Mouse (Mus musculus): Measurements from ENCODE around the gene Ggps1. TPM values are rescaled to one million over a fixed set of nuclear protein-coding genes. Genes with fewer than 3 reads are reported as not detected.
"Not testable (repeated sequence)": the region's sequence is repeated elsewhere in the genome, so short reads cannot be mapped to it uniquely, and the experiment has no call there.

Gene Ggps1
- polyA plus RNA-seq, 1 experiment from 2014 or later, result 88.6 TPM

DNA sequence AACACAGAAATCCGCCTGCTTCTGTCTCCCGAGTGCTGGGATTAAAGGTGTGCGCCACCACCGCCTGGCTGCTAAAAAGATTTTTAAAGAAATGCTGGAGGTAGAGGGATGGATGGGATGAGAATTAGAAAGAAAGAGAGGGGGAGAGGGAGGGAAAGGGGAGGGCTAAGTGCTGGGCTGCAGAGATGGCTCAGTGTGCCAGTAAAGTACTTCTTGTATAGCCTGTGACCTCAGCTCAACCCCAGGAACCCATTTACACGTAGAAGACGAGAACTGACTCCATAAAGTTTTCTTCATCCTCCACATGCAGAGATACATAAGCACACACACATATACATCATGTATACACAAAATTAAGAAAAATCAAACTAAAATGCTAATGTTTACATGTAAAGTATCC is 37.7 kb downstream of the Ggps1 start:
- Histone ChIP-seq H3K9ac (no peak overlapping the region), H3K9me3 (ENCODE audit: control insufficient read depth, low read length) (no peaks in the 10 kb centered on the region), H3K4me1 (replicated peaks; ENCODE audit: control insufficient read depth, insufficient read depth, low read length) (no peaks in the 10 kb centered on the region), H3K4me3 (replicated peaks; ENCODE audit: low read length) (no peak overlapping the region), H3K4me2 (replicated peaks) (no peak overlapping the region), H3K27ac (no peak overlapping the region), H3K36me3 (replicated peaks; ENCODE audit: control insufficient read depth, insufficient read depth) (peaks cover 36% of the 10 kb centered on the region), H3K27me3 (ENCODE audit: control insufficient read depth, insufficient read depth, low read length) (no peaks in the 10 kb centered on the region)
- 97% methylated on average over 6 of the region's 6 CpGs for WGBS
- no peak for DNase-seq (ENCODE audit: low spot score)
- no peak for ATAC-seq (ENCODE audit: low FRiP score)

DNA sequence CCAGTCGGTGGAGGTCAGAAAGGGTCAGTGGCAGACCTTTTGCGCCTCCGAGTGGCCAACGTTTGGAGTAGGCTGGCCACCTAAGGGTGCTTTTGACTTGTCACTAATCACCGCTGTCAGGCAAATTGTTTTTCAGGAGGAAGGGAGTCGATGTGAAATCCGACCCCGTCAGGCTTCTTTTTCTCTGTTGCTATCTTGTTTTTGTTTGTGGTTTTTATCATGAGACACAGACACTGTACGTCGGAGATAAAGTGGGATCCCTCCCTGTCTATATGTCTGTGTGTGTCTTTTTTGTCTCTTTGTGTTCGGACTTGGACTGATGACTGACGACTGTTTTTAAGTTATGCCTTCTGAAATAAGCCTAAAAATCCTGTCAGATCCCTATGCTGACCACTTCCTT is 41.9 kb downstream of the Ggps1 start:
- not testable (repeated sequence) for DNase-seq (ENCODE audit: low spot score); H3K4me1 ChIP-seq (replicated peaks; ENCODE audit: control insufficient read depth, insufficient read depth, low read length); ATAC-seq (ENCODE audit: low FRiP score); H3K4me2 ChIP-seq (replicated peaks); H3K27me3 ChIP-seq (ENCODE audit: control insufficient read depth, insufficient read depth, low read length); H3K9me3 ChIP-seq (ENCODE audit: control insufficient read depth, low read length); H3K4me3 ChIP-seq (replicated peaks; ENCODE audit: low read length); H3K9ac ChIP-seq; H3K27ac ChIP-seq
- H3K36me3 ChIP-seq (replicated peaks; ENCODE audit: control insufficient read depth, insufficient read depth), result peaks cover 38% of the 10 kb centered on the region
- WGBS, result 89% methylated on average over 10 of the region's 12 CpGs

DNA sequence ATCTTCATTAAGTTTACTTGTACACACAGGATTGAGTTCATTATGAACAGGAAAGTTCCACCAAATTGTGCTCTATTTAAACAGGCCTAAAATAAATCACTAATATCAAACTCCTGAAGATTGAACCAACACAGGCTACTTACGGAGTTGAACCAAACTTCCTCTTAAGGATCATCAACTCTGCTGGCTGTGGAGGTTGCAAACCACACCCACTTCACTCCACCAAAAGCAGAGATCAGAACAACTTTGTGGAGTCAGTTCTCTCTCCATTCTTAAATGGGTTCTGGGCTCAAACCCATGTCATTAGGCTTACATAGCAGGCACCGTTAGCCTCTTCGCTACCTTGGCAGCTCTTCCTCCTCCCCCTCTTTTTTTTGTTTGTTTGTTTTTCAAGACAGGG is 44.4 kb downstream of the Ggps1 start:
- H3K4me1 ChIP-seq (replicated peaks; ENCODE audit: control insufficient read depth, insufficient read depth, low read length), result no peaks in the 10 kb centered on the region
- ATAC-seq (ENCODE audit: low FRiP score) (no peak), DNase-seq (ENCODE audit: low spot score) (no peak)
- H3K27me3 ChIP-seq (ENCODE audit: control insufficient read depth, insufficient read depth, low read length), result no peaks in the 10 kb centered on the region
- peaks cover 53% of the 10 kb centered on the region for H3K36me3 ChIP-seq (replicated peaks; ENCODE audit: control insufficient read depth, insufficient read depth)
- 96% methylated on average over 3 of the region's 3 CpGs for WGBS
- no peak overlapping the region for H3K27ac ChIP-seq
- H3K9me3 ChIP-seq (ENCODE audit: control insufficient read depth, low read length), result no peaks in the 10 kb centered on the region
- H3K4me2 ChIP-seq (replicated peaks), result no peak overlapping the region
- no peak overlapping the region for H3K9ac ChIP-seq
- no peak overlapping the region for H3K4me3 ChIP-seq (replicated peaks; ENCODE audit: low read length)

DNA sequence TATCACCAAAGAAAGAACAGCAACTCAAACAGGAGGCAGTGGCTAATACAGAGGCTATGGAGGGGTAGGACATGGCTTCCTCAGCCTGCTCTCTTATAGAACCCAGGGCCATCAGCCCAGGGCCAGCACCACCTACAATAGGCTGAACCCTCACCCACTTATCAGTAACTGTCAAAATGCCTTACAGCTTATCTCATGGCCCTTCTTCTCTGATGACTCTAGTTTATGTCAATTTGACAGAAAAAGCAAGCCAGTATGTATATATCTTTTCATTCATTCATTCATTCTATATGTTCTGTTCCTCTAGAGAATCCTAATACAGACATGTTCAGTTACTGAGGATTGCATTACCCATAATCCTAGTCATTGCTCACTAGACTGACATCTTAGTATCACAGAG is 45.0 kb downstream of the Ggps1 start:
- Histone ChIP-seq H3K4me1 (replicated peaks; ENCODE audit: control insufficient read depth, insufficient read depth, low read length) (no peaks in the 10 kb centered on the region), H3K9ac (no peak overlapping the region), H3K27ac (no peak overlapping the region), H3K4me3 (replicated peaks; ENCODE audit: low read length) (no peak overlapping the region), H3K27me3 (ENCODE audit: control insufficient read depth, insufficient read depth, low read length) (no peaks in the 10 kb centered on the region), H3K9me3 (ENCODE audit: control insufficient read depth, low read length) (no peaks in the 10 kb centered on the region), H3K4me2 (replicated peaks) (no peak overlapping the region), H3K36me3 (replicated peaks; ENCODE audit: control insufficient read depth, insufficient read depth) (peaks cover 59% of the 10 kb centered on the region)
- no peak for DNase-seq (ENCODE audit: low spot score)
- ATAC-seq (ENCODE audit: low FRiP score), result no peak

DNA sequence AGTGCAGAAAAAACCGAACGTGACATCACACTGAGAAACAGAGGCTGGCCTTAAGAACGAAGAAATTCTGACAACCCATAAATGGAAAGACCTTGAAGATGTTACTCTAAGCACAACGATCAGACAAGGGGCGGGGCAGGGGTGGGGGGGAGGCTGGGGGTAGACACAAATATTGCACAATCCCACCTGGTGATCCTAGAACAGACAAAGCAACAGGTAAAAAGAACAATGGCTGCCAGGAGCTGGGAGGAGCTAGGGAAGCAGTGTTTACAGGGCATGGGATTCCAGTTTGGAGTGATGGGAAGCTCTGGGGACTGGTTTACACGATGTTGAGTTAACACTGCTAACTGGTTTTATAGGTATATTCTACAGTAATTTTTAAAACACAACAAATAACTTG is 47.7 kb downstream of the Ggps1 start:
- Histone ChIP-seq H3K9ac (no peak overlapping the region), H3K9me3 (ENCODE audit: control insufficient read depth, low read length) (no peaks in the 10 kb centered on the region), H3K4me1 (replicated peaks; ENCODE audit: control insufficient read depth, insufficient read depth, low read length) (no peaks in the 10 kb centered on the region), H3K4me2 (replicated peaks) (no peak overlapping the region), H3K4me3 (replicated peaks; ENCODE audit: low read length) (no peak overlapping the region), H3K36me3 (replicated peaks; ENCODE audit: control insufficient read depth, insufficient read depth) (peaks cover 81% of the 10 kb centered on the region), H3K27me3 (ENCODE audit: control insufficient read depth, insufficient read depth, low read length) (no peaks in the 10 kb centered on the region), H3K27ac (no peak overlapping the region)
- ATAC-seq (ENCODE audit: low FRiP score), result no peak
- 95% methylated on average over 6 of the region's 6 CpGs for WGBS
- no peak for DNase-seq (ENCODE audit: low spot score)

DNA sequence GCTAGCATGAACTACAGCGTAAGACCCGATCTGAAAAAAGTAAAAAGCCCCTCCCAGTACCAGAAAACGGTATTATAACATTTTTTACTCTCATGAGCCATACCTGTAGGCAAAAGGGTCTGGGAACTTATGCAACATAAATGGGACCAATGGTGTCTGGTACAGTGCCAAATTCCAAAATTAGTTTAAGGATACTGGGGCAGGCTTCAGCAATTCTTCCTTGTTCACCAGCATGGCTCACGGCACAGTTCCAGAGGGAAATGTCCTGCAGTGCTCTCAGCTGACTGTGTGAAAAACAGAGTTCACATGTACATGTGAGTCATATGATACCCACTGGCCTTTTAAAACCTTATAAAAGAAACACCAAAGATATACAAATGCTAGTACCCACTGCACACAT is 48.7 kb downstream of the Ggps1 start:
- Histone ChIP-seq H3K4me2 (replicated peaks) (no peak overlapping the region), H3K27me3 (ENCODE audit: control insufficient read depth, insufficient read depth, low read length) (no peaks in the 10 kb centered on the region), H3K9ac (no peak overlapping the region), H3K4me1 (replicated peaks; ENCODE audit: control insufficient read depth, insufficient read depth, low read length) (no peaks in the 10 kb centered on the region), H3K9me3 (ENCODE audit: control insufficient read depth, low read length) (no peaks in the 10 kb centered on the region), H3K4me3 (replicated peaks; ENCODE audit: low read length) (no peak overlapping the region), H3K36me3 (replicated peaks; ENCODE audit: control insufficient read depth, insufficient read depth) (peaks cover 85% of the 10 kb centered on the region), H3K27ac (no peak overlapping the region)
- ATAC-seq (ENCODE audit: low FRiP score) (no peak), DNase-seq (ENCODE audit: low spot score) (no peak)
- WGBS, result 92% methylated on average over 4 of the region's 4 CpGs

DNA sequence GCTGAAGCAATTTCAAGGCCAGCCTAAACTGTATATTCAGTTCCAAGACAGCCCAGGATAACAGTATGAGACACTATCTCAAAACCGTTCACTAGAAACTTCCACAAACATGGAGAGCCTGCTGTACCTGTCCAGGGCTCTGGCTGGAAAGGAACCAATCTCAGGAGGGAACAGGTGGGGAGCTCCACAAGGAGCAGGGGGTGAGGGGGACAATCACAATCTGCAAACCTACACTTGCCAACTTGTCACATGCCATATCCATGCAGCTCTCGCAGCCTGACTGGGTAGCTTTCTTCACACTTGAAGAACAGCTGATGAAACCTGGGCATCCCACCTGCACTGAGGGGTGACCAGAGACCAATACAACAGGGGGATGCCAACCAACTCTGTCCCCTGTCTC is 49.3 kb downstream of the Ggps1 start:
- Histone ChIP-seq H3K27ac (no peak overlapping the region), H3K4me2 (replicated peaks) (no peak overlapping the region), H3K4me3 (replicated peaks; ENCODE audit: low read length) (no peak overlapping the region), H3K36me3 (replicated peaks; ENCODE audit: control insufficient read depth, insufficient read depth) (peaks cover 85% of the 10 kb centered on the region), H3K4me1 (replicated peaks; ENCODE audit: control insufficient read depth, insufficient read depth, low read length) (no peaks in the 10 kb centered on the region), H3K9me3 (ENCODE audit: control insufficient read depth, low read length) (no peaks in the 10 kb centered on the region), H3K27me3 (ENCODE audit: control insufficient read depth, insufficient read depth, low read length) (no peaks in the 10 kb centered on the region), H3K9ac (no peak overlapping the region)
- no peak for ATAC-seq (ENCODE audit: low FRiP score)
- 96% methylated on average over 2 of the region's 2 CpGs for WGBS
- DNase-seq (ENCODE audit: low spot score), result no peak

DNA sequence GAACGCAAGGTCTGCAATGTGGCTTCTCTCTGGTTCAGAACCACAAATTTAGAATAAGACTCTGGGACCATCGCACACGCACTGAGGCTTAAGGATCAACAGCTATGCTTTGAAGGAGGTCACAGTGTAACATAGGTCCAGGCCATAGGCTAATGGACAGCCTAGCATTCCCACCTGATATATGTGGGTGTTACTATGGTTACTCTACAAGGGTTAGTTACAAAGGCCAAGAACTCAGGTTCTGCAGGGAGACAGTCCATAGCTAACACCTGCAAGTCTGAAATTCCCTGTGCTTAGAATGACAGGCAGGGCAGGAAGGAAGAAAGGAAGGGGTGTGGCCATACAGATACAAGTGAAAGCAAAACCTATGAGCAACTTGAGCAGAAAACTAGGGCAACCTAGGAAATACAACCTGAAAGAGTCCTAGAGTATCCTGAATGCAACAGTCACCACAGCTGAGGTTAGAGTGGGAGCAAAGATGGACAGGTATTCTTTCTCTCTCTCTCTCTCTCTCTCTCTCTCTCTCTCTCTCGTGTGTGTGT is 51.8 kb downstream of the Ggps1 start:
- Histone ChIP-seq H3K4me1 (replicated peaks; ENCODE audit: control insufficient read depth, insufficient read depth, low read length) (no peaks in the 10 kb centered on the region), H3K27ac (no peak overlapping the region), H3K27me3 (ENCODE audit: control insufficient read depth, insufficient read depth, low read length) (no peaks in the 10 kb centered on the region), H3K9me3 (ENCODE audit: control insufficient read depth, low read length) (no peaks in the 10 kb centered on the region), H3K36me3 (replicated peaks; ENCODE audit: control insufficient read depth, insufficient read depth) (peaks cover 85% of the 10 kb centered on the region), H3K4me3 (replicated peaks; ENCODE audit: low read length) (no peak overlapping the region), H3K9ac (no peak overlapping the region), H3K4me2 (replicated peaks) (no peak overlapping the region)
- ATAC-seq (ENCODE audit: low FRiP score), result no peak
- DNase-seq (ENCODE audit: low spot score), result no peak
- 89% methylated on average over 4 of the region's 4 CpGs for WGBS

DNA sequence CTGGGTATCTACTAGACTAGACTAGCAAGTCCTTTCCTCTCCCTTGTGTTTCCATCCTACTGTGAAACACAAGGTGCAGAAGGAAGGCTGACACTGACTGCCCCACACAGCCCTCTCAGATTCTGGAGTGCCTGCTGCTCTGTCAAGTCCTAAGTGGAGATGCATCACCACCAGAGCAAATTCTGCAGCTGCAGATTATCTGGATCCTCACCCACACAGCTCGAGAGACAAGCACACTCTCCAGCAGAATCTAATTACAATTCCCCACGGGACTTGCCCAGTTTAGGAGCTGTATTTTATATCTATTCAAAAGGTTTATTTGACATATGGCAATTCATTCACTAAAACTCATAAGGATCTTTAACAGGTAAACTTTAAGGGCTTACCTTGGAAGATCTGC is 57.2 kb downstream of the Ggps1 start:
- Histone ChIP-seq H3K27ac (no peak overlapping the region), H3K4me1 (replicated peaks; ENCODE audit: control insufficient read depth, insufficient read depth, low read length) (no peaks in the 10 kb centered on the region), H3K4me2 (replicated peaks) (no peak overlapping the region), H3K27me3 (ENCODE audit: control insufficient read depth, insufficient read depth, low read length) (no peaks in the 10 kb centered on the region), H3K36me3 (replicated peaks; ENCODE audit: control insufficient read depth, insufficient read depth) (peaks cover 86% of the 10 kb centered on the region), H3K4me3 (replicated peaks; ENCODE audit: low read length) (no peak overlapping the region), H3K9me3 (ENCODE audit: control insufficient read depth, low read length) (no peaks in the 10 kb centered on the region), H3K9ac (no peak overlapping the region)
- DNase-seq (ENCODE audit: low spot score) (no peak), ATAC-seq (ENCODE audit: low FRiP score) (no peak)
- WGBS, result 69% methylated on average over 2 of the region's 2 CpGs

DNA sequence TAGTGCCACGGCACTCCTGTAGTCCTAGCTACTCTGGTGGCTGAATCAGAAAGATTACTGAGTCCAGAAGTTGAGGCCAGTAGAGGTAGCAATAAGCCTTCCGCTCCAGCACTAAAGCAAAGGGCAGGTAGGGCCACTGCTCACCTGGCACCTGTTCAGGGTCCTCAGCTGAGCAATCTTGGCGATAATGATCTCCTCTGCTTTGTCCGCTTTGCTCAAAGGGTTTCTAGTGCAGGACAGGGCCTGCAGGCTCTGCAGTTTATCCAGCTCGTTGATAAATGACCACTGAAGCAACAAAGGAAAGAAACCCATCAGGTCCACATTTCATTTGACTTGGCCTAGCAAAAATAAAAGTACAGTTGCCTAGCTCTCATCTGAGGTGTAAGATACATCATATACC is 58.3 kb downstream of the Ggps1 start:
- Histone ChIP-seq H3K36me3 (replicated peaks; ENCODE audit: control insufficient read depth, insufficient read depth) (peaks cover 92% of the 10 kb centered on the region), H3K4me2 (replicated peaks) (no peak overlapping the region), H3K27ac (no peak overlapping the region), H3K4me1 (replicated peaks; ENCODE audit: control insufficient read depth, insufficient read depth, low read length) (no peaks in the 10 kb centered on the region), H3K4me3 (replicated peaks; ENCODE audit: low read length) (no peak overlapping the region), H3K27me3 (ENCODE audit: control insufficient read depth, insufficient read depth, low read length) (no peaks in the 10 kb centered on the region), H3K9me3 (ENCODE audit: control insufficient read depth, low read length) (no peaks in the 10 kb centered on the region), H3K9ac (no peak overlapping the region)
- DNase-seq (ENCODE audit: low spot score) (no peak), ATAC-seq (ENCODE audit: low FRiP score) (no peak)
- 96% methylated on average over 5 of the region's 5 CpGs for WGBS

Data from hindbrain, embryonic 14.5 days (tissue).